Mouse (Mus musculus): ENCODE measurements at regions not wholly inside any gene's neighbourhood (a gene's known extent, or its start where the extent isn't known, plus 50 kb on each side); places are given as distances from the start of the nearest gene placed in this dataset.

- no peak for DNase-seq
Observed at GRCm38 (mm10) chr12:49449396-49449795, 64.4 kb downstream of the Gm43517 start.

- DNase-seq = no peak
Observed at GRCm38 (mm10) chr12:49468059-49468458, 83.1 kb downstream of the Gm43517 start.

GRCm38 (mm10) chr12:49473371-49473770, 88.4 kb downstream of the Gm43517 start:
- DNase-seq = peak; percentile 8 to 17

- no peak for DNase-seq
Observed at GRCm38 (mm10) chr12:49480656-49481055, 95.7 kb downstream of the Gm43517 start.

GRCm38 (mm10) chr12:49481151-49481550, 96.2 kb downstream of the Gm43517 start:
- DNase-seq = peak in 1 of 2 experiments; percentile 1

GRCm38 (mm10) chr12:49482367-49482766, 97.4 kb downstream of the Gm43517 start:
- no peak for DNase-seq

GRCm38 (mm10) chr12:49484070-49484770, 99.2 kb downstream of the Gm43517 start:
- DNase-seq = peak in 1 of 2 experiments; percentile 3

GRCm38 (mm10) chr12:49513131-49513530, 128.2 kb downstream of the Gm43517 start:
- no peak for DNase-seq

- no peak for DNase-seq
Observed at GRCm38 (mm10) chr12:49514616-49515015, 129.6 kb downstream of the Gm43517 start.
